Mouse (Mus musculus) thymus, adult 2 months (tissue): ENCODE measurements around the gene Zfp334.

Source experiments
- CTCF ChIP-seq: fragments of 200-500 bp; IDR thresholded peaks from 2 replicates; pipeline ENCODE4 v1.5.1; 2012; ENCODE audit warnings: mild to moderate bottlenecking, control low read depth, low read length, moderate library complexity, borderline replicate concordance; ENCODE audit not compliant: control insufficient read depth, poor library complexity, insufficient read depth; ENCODE audit errors: extremely low read depth
- POLR2A ChIP-seq: fragments of 200-500 bp; IDR thresholded peaks from 2 replicates; pipeline ENCODE4 v1.6.1; 2012; ENCODE audit warnings: mild to moderate bottlenecking, low read length, control low read depth, moderate library complexity; ENCODE audit not compliant: control insufficient read depth, poor library complexity, insufficient read depth; ENCODE audit errors: extremely low read depth

GRCm38 (mm10) chr2:165396831-165397501, 8.9 kb upstream of the Zfp334 start:
- TF ChIP-seq CTCF = no peak
- no peak for TF ChIP-seq POLR2A
